Mouse (Mus musculus): Measurements from ENCODE around the gene Cers2.
A peak's percentile ranks its signal among the peaks of the same experiment; 100 is the strongest.

The Cers2 gene

GRCm38 (mm10) chr3:95289419-95289818 is 25.2 kb upstream of the Cers2 start:
- no peak for DNase-seq (ENCODE audit: low read depth, low spot score)

- no peak for DNase-seq (ENCODE audit: low read depth, low spot score)
Measured at GRCm38 (mm10) chr3:95290156-95290555, 24.4 kb upstream of the Cers2 start.

GRCm38 (mm10) chr3:95291041-95291440 is 23.6 kb upstream of the Cers2 start:
- DNase-seq (ENCODE audit: low read depth, low spot score): no peak

GRCm38 (mm10) chr3:95292899-95293298 is 21.7 kb upstream of the Cers2 start:
- no peak for DNase-seq (ENCODE audit: low read depth, low spot score)

GRCm38 (mm10) chr3:95293537-95293936 is 21.1 kb upstream of the Cers2 start:
- no peak for DNase-seq (ENCODE audit: low read depth, low spot score)

- DNase-seq (ENCODE audit: low read depth, low spot score): no peak
Measured at GRCm38 (mm10) chr3:95294316-95294715, 20.3 kb upstream of the Cers2 start.

- no peak for DNase-seq (ENCODE audit: low read depth, low spot score)
Measured at GRCm38 (mm10) chr3:95294718-95295117, 19.9 kb upstream of the Cers2 start.

- DNase-seq (ENCODE audit: low read depth, low spot score): no peak
Measured at GRCm38 (mm10) chr3:95295321-95296102, 19.1 kb upstream of the Cers2 start.

GRCm38 (mm10) chr3:95296103-95296469 is 18.5 kb upstream of the Cers2 start:
- peak; percentile 72 for DNase-seq (ENCODE audit: low read depth, low spot score)

GRCm38 (mm10) chr3:95298018-95298417 is 16.6 kb upstream of the Cers2 start:
- no peak for DNase-seq (ENCODE audit: low read depth, low spot score)

GRCm38 (mm10) chr3:95301204-95301796 is 13.3 kb upstream of the Cers2 start:
- no peak for DNase-seq (ENCODE audit: low read depth, low spot score)

GRCm38 (mm10) chr3:95306244-95306643 is 8.3 kb upstream of the Cers2 start:
- no peak for DNase-seq (ENCODE audit: low read depth, low spot score)

GRCm38 (mm10) chr3:95307100-95307499 is 7.5 kb upstream of the Cers2 start, which contains the start of gene Anxa9:
Gene Anxa9 (minus strand): TSS chr3:95307176.
- DNase-seq (ENCODE audit: low read depth, low spot score): no peak

GRCm38 (mm10) chr3:95310496-95310895 is 4.1 kb upstream of the Cers2 start:
- no peak for DNase-seq (ENCODE audit: low read depth, low spot score)

- peak; percentile 66 for DNase-seq (ENCODE audit: low read depth, low spot score)
Measured at GRCm38 (mm10) chr3:95310968-95311882, 3.4 kb upstream of the Cers2 start.

- DNase-seq (ENCODE audit: low read depth, low spot score): no peak
Measured at GRCm38 (mm10) chr3:95312623-95313022, 2.0 kb upstream of the Cers2 start.

GRCm38 (mm10) chr3:95313476-95313875 is 1.1 kb upstream of the Cers2 start:
- no peak for DNase-seq (ENCODE audit: low read depth, low spot score)

GRCm38 (mm10) chr3:95314075-95314474 is 516 bp upstream of the Cers2 start:
- DNase-seq (ENCODE audit: low read depth, low spot score): no peak

GRCm38 (mm10) chr3:95315094-95315843 is 678 bp downstream of the Cers2 start:
- DNase-seq (ENCODE audit: low read depth, low spot score): peak; percentile 83

- DNase-seq (ENCODE audit: low read depth, low spot score): no peak
Measured at GRCm38 (mm10) chr3:95315844-95316550, 1.4 kb downstream of the Cers2 start.
